14 mouse cellular contexts compared by ENCODE assay signal in the genomic region with DNA sequence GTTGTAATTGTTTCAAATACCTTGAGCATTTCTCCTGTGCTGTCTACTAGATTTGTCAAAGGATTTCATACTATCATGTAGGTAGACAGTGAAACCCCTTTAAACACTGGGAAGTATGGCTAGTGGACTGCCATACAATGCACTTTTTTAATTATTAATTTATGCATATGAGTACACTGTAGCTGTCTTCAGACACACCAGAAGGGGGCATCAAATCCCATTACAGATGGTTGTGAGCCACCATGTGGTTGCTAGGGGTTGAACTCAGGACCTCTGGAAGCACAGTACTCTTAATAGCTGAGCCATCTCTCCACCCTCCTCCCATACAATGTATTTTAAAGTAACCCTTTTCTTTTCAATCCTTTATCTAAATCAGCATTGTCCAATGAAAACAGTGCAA.
"Had no signal": no experiment of that assay in that cellular context is flagged by ENCODE, and none has a peak within 500 bp of the region (broad histone marks: within the 10 kb centered on the region; RNA-seq: fewer than 3 reads in every experiment).

No protein-coding gene starts in this region.

- H3K4me2 ChIP-seq: limb, embryonic 13.5 days; neural tube, embryonic 13.5 days had no signal

- H3K9me3 ChIP-seq: limb, embryonic 13.5 days; midbrain, embryonic 10.5 days; neural tube, embryonic 13.5 days had no signal

- H3K27ac ChIP-seq: limb, embryonic 13.5 days; liver, embryonic 14.5 days; midbrain, embryonic 10.5 days; neural tube, embryonic 13.5 days had no signal

- H3K4me3 ChIP-seq: limb, embryonic 13.5 days; midbrain, embryonic 10.5 days; neural tube, embryonic 13.5 days had no signal

- DNase-seq: kidney, adult 8-10 months; left cerebral cortex, postnatal 4 days; lung, adult 18-20 months; lung, postnatal 4 days; midbrain, embryonic 14.5 days; retina, postnatal 1 day; right cerebral cortex, postnatal 4 days; spleen, adult 18-20 months; thymus, adult 2 months; thymus, postnatal 25 days had no signal

- H3K4me1 ChIP-seq: limb, embryonic 13.5 days had no signal

- H3K36me3 ChIP-seq: neural tube, embryonic 13.5 days had no signal

- H3K9ac ChIP-seq: limb, embryonic 13.5 days; liver, embryonic 14.5 days; neural tube, embryonic 13.5 days had no signal

- H3K27me3 ChIP-seq: limb, embryonic 13.5 days; neural tube, embryonic 13.5 days had no signal
